Mouse (Mus musculus) spleen, postnatal 36 days (tissue): ENCODE measurements at regions not wholly inside any gene's neighbourhood (a gene's known extent, or its start where the extent isn't known, plus 50 kb on each side); places are given as distances from the start of the nearest gene placed in this dataset.
"Not testable (repeated sequence)": the region's sequence is repeated elsewhere in the genome, so short reads cannot be mapped to it uniquely, and the experiment has no call there.

Experiments
- DNase-seq, 2 experiments: peaks; one replicate each; pipeline ENCODE4 v3.0.0; 2022; ENCODE audit warnings: low spot score in 2 of 2, mixed read lengths in 1 of 2

DNA sequence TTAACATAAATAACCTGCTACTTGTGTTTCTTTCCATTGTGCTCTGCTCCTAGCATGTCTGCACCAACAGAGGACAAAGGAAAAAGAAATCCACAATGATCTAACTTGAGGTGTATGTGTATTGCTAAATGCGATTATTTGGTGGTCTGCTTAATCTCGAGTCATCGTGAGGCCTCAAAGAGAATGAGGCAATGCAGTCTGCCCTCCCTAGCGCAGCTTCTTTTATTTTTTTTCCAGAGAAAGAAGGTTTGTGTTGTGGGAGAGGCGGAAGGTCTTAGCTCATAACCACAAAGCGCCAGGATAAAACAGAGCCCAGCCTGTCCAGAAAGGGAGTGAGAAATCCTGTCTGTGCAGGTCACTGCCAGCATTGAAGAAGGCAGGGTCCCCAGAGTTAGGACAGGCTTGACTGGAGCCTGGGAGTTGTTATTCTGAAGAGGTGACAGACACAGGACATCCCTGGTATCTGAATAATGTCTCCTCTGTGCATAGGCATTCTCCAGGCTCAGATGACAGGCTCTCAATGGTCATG, 751.3 kb upstream of the Intu start:
- no peak for DNase-seq

DNA sequence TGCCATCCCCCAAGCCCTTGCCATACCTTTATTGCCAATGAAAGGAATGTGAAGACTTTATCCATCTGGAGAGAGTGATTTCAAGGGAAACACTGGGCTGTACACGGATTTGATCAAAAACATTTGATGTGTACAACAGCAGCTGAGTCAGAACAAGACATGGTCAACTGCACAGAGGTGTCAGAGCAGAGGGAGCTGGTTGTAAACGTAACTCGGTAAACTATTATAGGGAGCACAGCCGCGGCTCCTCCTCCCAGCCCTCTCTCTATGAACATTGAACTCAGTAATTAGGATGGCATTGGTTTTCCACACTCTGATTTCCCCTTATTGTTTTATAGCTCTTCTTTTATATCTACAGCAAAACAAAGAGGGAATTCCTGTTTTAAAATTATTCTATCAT, 750.8 kb upstream of the Intu start:
- DNase-seq, result no peak

DNA sequence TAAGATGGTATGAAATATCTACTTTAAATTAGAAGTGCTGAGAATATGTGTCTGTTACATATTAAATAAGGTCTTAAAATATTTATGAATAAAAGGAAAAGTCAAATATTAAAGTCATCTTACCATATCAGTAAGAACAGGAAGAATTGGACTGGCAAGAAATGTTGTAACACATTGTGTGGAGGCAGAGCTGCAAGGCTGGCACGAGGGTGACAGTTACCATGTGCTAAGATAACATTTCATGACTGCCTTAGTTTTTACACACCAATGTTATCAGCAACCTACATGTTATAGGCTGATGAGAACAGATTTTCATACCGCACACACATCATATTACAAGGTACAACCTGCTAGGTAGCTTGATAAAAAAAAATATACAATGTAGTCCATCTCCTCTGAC, 746.2 kb upstream of the Intu start:
- DNase-seq, result no peak

DNA sequence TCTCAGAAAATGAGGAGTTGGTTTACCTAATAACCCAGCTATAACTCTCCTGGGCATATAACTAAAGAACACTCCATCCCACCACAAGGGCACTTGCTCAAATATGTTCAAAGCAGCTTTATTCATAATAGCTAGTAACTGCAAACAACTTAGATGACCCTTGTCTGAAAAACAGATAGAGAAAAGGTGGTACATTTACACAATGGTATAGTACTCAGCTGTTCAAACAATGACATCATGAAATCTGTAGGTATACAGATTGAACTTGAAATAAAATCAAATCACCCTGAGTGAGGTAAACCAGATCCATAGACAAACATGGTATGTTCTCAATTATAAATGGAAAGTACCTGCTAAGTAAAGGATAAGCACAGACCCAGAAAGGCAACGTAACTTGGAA, 721.5 kb upstream of the Intu start:
- DNase-seq, result no peak

DNA sequence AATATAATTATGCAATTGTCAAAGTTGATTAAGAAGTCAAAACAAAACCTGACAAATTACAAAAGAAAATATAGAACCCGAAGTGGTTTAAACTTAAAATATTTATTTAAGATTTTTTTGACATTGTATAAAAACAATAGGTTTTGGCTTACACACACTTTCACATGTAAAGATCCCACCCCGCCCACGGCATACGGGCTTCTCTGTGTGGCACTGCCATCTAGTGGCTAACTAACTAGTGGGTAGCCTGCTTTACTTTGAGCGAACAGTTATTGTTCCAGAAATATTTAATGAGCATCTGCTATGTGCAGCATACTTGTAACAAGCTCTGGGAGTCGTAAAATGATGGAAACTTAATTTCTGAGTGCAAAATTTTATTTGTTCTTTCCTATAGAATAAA, 716.3 kb upstream of the Intu start:
- no peak for DNase-seq

DNA sequence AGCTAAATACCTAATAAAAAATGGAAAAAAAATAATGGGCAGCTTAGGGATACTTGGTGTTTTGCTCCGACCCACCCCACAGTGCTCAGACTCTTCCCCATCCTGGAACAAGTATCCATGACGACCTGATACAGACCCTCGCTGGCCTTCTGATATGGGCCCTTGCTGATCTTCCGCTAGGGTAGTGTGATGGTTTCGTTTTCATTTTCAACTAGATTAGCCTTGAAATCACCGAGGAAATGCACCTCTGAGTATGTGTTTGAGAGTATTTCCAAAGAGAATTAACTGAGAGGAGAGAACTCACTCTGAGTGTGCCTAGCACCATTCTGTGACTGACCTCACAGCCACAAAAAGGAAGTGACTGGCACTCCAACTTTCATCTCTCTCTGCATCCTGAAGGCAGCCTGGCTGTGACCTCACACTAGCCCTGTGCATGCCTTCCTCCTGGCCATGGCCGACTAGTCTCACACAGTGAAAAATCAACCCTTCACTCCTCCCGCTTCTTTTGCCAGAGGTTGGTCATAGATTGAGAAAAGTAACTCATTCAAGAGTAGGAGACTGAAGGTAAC, 700.5 kb upstream of the Intu start:
- DNase-seq, result no peak

DNA sequence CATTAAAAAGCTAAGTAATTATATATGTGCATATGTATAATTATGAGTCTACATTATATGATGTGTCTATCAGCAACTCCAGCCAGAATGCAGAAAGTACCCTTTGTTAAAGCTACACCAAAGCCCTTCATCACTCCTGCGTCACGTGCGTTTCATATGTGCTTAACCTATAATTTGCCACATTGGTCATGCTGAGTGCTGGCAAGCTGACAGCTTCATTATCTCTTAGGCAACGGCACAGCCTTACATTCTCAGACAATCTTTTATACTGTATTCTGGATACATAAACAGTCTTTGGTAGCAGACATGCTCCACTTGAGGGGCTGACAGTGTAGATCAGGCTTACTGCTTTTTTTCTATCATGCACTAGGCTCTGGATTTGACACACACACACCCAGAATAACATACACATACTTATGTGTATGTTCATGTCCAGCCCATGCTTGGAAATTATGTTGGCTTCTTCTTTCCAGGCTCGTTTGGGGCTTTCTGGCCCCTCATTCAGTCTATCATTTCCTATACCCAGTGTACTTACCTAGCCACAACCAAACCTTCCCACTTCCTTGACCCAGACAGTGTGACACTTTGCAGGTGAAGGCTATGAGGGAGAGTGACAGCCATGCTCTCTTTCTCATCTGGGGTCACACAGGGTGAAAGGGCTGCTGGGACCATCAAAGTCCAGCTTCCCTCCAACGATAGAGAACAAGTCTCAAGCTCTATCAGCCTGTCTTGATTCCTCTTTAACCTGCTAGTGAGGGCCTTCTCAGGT, 692.5 kb upstream of the Intu start:
- DNase-seq, result no peak

DNA sequence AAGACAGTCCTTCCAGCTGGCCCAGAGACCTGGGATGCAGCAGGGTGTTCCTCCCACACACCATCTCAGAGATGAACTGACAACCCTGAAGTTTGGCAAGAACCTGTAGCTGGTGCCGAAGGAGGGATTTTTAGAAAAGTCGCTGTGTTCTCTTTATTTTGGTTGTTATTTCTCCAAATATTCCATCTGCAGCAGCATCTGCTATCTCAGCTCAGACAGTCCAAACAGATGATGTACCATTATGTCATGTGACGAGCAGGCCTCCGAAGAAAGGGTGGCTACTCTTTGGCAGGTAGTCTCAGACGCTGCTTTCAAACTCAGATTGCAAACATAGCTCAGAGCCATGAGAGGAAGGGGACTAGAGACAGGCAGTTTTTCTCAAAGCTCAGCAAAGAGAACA, 690.1 kb upstream of the Intu start:
- no peak for DNase-seq

DNA sequence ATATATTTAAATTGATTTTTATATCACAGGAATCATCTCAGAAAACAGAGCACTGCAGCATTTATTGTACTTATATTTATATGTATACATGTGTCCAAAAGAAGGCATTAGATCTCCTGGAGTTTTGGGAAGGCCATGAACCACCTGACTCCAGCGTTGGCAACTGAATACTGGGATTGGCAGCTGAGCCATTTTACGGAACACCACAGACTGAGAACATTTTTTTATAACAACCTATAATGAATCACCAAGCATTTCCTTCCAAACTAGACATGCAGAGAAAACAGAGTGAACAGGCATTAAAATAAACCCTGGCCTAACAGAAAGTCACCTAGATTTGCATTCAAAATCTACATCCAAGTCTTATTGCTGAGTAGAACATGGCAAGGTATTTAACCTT, 686.0 kb upstream of the Intu start:
- no peak for DNase-seq

DNA sequence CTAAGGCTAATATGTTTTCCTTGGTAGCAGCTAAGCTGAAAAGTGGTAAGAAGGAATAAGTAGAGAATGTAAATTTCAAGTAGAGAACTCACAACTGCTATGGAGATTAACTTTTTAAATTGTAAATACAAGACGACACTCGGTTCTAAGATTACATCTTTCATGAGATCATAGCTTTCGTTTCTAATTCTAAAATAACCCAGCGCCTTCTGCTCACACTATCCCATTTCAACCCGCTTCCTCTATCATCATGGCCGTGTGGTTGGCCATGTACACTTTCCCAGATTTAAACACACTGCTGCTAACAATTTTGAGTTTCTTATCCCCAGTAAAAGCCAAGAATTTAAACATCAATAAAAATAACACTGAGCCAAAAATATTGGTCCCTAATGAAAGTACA, 682.3 kb upstream of the Intu start:
- DNase-seq, result no peak

DNA sequence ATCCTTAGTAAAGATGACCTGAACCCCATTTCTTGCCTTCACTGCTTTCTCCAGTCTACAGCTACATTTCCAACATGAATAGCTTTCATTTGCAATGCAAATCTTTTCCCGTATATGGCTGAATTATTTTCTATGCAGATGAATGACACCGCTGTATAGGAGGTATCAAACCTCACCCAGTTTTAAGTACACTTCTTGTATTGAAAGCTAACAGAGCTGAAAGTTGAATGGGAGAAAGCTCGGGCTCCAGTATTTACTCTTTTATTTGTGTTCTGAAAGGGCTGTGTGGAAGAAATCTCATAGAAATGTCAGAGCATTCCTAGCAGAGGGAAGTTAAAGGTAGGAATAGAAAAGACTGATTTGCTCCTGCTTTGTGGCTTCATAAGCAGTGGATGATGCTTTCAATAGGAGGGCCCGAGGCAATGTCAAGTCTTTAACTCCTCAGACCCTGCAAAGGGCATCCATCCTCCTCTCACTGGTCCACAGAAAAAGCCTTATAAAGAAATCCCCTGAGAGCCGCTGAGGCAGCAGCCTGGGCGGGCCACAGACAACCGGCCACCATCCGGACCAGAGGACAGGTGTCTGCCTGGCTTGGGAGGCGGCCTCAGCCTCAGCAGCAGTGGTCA, 673.8 kb upstream of the Intu start:
- DNase-seq, result no peak

DNA sequence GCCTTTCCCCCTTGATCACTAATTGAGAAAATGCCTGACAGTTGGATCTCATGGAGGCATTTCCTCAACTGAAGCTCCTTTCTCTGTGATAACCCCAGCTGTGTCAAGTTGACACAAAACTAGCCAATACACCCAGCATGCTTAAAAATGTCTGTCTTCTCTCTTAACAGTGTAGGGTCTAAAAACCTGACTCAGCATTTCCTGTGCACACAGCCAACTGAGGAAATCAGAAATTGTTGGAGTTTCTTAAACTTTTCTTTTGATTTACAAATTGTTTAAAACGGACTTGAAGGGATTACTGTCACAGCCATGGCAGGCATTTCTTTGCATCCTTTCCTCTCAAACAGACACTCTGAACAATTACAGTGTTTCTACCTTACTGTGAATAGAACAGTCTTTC, 655.0 kb upstream of the Intu start:
- DNase-seq, result not testable (repeated sequence)

DNA sequence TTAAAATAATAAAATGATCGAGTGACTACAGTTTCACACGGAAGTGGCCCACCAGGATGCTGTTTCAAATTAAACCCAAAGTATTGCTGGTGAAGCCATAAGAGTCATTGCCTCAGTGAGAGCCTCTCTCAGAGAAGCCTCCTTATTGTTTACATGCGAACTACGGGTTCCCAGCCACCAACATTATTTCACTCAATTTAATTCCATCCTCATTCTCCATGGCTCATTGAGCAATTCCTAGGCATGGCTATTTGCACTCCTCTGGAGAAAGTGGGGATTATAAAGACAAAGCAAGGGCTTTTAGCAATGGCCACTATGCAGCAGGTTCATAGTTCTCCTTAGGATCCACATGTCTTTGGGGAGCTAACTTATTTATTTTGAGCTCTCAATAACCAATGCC, 646.7 kb upstream of the Intu start:
- DNase-seq, result no peak

DNA sequence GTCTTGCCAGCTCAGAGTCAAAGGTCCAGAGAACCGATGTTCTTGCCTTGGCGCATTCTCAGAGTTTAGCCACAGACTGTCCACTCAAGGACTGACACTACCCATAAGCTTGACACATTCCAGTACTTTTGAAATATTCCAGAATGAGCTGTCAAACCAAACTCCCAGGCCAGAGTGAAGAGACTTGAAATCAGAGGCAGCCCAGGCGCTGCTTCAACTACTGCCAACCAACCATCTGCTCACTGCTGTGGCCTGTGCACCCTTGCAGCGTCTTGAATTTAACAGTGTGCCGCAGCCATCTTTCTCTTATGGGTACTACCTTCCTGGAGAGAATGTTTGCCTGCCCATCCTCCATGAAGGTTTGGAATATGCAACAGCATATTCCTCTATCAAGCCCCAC, 642.7 kb upstream of the Intu start:
- DNase-seq, result no peak

DNA sequence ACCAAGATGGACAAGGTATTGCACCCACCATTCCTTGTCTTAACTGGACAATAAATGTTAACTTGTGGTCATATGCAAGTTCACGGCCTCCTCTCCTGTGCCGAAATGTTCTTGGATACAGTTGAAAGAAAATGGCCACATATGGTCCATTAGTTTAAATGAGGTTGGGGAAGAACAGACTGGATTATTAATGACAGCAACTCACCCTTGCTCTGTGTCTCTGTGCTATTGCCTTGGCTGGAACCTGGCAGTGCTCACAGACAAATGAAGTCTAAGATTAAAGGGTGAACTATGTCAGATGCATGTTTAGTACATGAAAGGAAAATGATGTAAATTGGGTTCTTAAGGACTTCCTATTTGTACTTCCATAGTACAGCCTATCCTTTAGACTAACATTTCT, 641.9 kb upstream of the Intu start:
- no peak for DNase-seq

DNA sequence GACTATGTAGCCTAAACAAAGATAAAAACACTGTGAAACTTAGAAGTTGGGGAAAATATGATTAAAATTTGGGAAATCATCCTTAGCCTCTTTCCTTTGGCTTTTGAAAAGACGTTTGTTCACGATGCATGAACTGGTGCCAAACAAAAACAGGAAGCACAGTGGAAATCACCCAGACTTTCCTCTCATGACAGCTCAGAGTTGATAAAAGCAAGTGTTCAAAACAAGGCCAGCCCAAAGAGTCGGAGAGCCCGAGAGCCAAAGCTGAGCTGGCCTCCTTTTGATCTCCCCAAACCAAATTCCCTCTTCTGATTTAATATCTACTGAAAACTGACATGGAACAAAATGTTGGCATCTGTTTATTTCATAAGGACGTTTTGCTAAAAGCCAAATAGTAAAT, 632.1 kb upstream of the Intu start:
- DNase-seq, result peak in 1 of 2 experiments; percentile 8

DNA sequence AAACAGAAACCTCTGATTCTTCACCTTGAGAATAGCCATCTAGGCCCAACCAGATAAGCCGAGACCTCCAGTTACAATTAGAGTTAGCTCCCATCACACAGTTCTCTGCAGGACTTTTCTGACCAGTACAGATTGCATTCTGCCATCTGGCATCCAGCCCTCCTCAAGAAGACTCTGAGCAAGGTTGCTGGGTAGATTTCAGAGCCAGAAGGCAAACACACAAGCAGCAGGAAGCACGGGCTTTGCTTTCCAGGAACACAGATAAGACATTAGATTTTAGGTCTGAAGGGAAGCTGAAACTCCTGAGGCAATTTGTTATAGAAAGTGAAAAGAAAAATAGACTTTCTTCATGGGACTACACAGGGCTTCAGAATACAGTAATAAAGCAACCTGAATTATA, 630.9 kb upstream of the Intu start:
- no peak for DNase-seq

DNA sequence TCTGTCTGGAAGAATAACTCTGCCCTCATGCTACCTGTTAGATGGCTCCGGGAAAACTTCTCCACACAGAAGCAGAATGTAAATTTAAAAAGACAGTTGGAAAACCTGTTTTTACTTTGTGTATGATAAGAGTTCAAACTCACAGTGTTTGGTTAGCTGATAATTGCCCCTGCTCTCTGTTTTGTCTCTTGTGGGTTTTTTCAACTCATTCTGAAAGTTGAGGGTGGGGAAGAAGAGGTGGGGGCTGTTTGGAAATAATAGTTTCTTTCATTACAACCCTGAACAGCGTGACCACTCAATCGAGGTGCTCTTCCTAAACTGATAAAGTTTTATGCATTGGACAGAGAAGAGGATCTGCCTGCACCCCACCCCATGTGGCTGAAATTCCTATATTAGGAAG, 626.7 kb upstream of the Intu start:
- no peak for DNase-seq

DNA sequence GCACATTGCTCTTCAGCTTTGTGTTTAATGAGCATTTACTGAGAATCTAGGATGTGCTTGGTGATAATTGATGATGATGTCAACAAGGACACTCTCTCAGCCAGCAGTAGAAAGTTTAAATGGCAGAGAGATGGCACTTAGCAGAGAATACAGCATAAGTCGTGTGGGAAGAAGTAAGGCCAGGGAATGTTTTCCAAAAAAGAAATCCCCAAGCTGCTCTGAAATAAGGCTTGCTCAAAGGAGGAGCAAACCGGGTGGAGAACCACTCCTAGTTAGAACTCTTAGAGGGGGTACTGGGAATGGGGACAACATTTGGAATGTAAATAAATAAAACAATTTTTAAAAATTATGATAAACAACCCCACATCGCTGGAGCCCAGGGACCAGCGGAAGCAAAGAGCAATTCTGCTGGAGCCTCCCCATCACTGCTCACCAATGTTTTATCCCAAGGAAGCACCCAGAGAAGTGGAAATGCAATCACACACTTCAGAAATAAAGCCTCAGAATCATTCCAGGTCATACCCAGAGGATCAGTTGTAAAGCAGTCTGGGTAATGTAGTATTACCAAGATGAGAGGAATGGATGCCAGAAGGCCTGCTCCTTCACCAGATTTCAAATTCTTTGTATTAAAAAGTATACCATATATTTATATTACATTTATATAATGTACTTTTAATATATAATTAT, 622.3 kb upstream of the Intu start:
- DNase-seq, result no peak

DNA sequence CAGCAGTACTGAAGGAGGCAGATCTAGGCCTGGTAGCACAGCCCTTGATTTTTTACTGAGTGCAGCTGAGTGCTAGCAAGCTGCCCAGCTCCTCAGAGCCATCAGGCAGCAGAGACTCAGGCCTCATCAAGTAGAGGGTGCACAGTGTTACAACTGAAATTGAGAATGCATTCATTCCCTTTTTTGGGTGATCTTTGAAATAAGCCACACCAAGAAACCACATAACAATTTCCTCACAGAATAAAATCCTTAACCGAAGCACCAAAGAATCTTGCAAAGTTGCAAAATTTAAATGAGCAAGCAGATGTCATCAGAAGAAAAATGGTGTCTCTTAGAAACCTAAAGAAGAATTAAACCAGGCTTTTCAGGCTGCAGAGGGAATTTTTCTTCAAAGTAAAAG, 621.4 kb upstream of the Intu start:
- DNase-seq, result no peak

DNA sequence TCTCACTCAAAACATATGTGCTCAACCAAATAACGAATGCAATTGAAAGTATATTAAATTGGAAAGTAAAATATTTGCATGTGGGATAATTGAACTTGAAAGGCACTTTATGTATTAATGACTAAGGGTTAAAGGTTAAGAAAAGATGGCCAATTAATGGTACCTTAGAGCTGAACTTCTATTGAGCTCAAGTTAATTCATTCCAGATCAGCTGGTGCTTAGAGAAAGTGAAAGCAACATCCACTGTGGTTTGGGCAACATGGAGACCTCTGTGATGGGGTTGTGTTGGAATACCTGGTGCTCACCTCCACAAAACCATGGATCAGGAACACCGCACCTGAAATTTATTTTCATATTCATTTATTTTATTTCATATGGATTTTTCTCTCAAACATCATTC, 612.5 kb upstream of the Intu start:
- DNase-seq, result no peak

DNA sequence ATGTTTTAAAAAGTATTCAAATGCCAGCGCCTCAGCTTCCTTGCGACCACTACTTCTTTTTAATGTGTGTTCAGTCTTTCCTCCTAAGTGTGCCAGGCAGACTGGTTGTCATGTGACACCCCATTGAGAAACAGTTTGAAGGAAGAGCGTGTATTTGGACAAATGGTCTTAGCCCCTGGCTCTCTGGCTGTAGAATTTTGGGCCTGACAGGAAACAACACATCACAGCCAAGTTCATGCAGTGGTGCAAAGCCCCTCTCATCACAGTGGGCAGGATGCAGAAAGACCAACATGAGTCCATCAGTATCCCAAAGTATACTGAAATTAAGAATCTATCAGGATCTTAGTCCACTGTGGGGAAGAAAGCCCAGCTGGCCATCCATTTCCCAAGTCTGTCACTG, 605.6 kb upstream of the Intu start:
- no peak for DNase-seq

DNA sequence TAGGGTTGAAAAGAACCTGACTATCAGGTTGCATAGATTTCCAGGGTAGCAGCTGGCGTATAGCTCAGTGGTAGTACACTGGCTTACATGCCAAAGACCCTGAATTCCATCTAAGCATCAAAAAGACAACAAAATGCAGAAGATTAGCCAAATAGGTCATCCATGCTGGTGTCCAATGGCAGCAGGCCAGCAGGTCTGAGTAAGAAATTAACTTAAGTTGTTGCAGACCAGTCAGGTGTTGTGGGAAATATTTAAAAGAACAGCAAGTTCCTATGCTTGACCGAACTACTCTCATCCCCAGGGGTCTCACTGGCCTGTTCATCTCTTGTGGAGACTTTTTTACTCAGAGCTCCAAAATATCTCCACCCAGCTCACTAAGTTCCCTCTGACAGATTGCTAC, 602.7 kb upstream of the Intu start:
- DNase-seq, result no peak
